Mouse (Mus musculus): ENCODE results near the gene Fcgrt. TPM values are rescaled to one million over a fixed set of nuclear protein-coding genes. Genes with fewer than 3 reads are reported as not detected.
"Not testable (repeated sequence)": the region's sequence is repeated elsewhere in the genome, so short reads cannot be mapped to it uniquely, and the experiment has no call there.

The Fcgrt gene
- polyA plus RNA-seq (2012; rRNA removed), result 112 and 120 TPM in 2 replicates

DNA sequence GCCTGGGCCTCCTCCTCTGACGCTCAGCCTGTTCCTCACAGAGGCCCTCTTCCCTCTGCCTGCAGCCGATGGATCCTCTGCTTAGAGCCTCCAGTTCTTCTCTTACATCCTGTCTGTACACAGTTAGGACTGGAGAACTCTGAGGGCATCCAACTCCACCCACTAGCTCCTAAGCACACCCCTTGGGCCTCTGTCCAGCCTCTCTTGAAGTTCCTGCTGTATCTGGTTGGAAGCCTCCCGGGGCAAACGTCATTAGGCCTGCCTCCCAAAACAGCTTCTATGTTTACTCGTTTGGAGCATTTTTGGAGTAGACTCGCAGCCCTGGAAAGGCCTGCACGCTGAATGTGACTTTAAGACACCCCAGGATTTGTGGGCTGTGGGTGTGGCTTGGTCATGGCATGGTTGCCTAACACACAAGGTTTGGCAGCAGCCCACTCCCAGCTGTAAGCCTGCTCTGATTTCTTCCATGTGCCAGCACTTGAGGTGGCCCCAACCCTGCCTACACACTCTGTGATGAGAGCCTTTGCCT, at the start of gene Fcgrt:
Gene Fcgrt (minus strand): TSS at position 200 of the 529 bp plus-strand sequence.
- H3K4me3 ChIP-seq (replicated peaks; ENCODE audit: extremely low read depth, low read depth, low read length), result peak within 1 kb of the TSS; percentile 70
- DNase-seq, result peak; percentile 93
- TF ChIP-seq POLR2A (IDR thresholded peaks at IDR 0.05; ENCODE audit: borderline replicate concordance, extremely low read depth, low read depth, low read length) (peak; percentile 85; the same call in 1 of the 2 replicates), CTCF (IDR thresholded peaks at IDR 0.05; ENCODE audit: insufficient read depth, low read length) (no peak)
- H3K4me1 ChIP-seq (ENCODE audit: control insufficient read depth, insufficient read depth, low read length), result peaks cover 7% of the 10 kb centered on the region
- 7% methylated on average over 7 of the region's 7 CpGs for WGBS

DNA sequence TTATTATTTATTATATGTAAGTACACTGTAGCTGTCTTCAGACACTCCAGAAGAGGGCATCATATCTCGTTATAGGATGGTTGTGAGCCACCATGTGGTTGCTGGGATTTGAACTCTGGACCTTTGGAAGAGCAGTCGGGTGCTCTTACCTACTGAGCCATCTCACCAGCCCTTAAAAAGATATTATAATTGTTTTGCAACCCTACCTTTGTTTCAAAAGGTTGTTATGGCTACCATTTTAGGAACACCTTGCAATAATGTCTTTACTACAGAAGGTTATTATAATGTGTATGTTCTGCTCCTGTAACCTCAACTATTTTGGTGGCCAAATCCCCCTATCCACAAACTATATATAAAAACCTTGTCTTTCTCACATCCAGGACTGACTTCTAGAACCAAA, 49.4 kb upstream of the Fcgrt start:
- H3K4me1 ChIP-seq (ENCODE audit: control insufficient read depth, insufficient read depth, low read length); H3K4me3 ChIP-seq (replicated peaks; ENCODE audit: extremely low read depth, low read depth, low read length); DNase-seq: not testable (repeated sequence)
- 93% methylated on average over 2 of the region's 2 CpGs for WGBS

GRCm38 (mm10) chr7:45151303-45151702, 47.7 kb upstream of the Fcgrt start:
- WGBS, result 25% methylated on average over 11 of the region's 11 CpGs
- TF ChIP-seq CTCF (IDR thresholded peaks at IDR 0.05; ENCODE audit: insufficient read depth, low read length) (no peak), POLR2A (IDR thresholded peaks at IDR 0.05; ENCODE audit: borderline replicate concordance, extremely low read depth, low read depth, low read length) (peak; percentile 17; the same call in 1 of the 2 replicates)
- DNase-seq, result no peak
- Histone ChIP-seq H3K4me1 (ENCODE audit: control insufficient read depth, insufficient read depth, low read length) (peaks cover 6% of the 10 kb centered on the region), H3K4me3 (replicated peaks; ENCODE audit: extremely low read depth, low read depth, low read length) (no peak overlapping the region)

DNA sequence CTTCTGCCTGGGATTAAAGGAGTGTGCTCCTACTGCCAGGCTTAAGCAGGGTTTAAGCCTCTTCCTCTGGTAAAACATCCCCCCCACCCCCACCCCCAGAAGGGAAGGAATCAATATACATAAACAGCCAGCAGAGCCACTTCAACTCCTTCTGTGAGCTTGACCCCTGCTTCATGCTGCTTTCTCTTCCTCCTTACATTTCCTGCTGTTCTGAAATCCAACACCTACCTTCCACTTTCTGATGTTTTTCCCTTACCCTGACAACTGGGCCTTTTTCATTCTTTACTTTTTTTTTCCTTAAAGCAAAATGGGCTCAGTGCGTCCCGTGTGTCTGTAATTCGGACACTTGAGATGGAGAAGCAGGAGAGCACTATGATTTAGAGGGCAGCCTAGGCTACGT, 46.7 kb upstream of the Fcgrt start:
- no peak overlapping the region for H3K4me3 ChIP-seq (replicated peaks; ENCODE audit: extremely low read depth, low read depth, low read length)
- DNase-seq, result no peak
- 61% methylated on average over 4 of the region's 4 CpGs for WGBS
- H3K4me1 ChIP-seq (ENCODE audit: control insufficient read depth, insufficient read depth, low read length), result peaks cover 6% of the 10 kb centered on the region
- TF ChIP-seq CTCF (IDR thresholded peaks at IDR 0.05; ENCODE audit: insufficient read depth, low read length) (no peak), POLR2A (IDR thresholded peaks at IDR 0.05; ENCODE audit: borderline replicate concordance, extremely low read depth, low read depth, low read length) (no peak)

DNA sequence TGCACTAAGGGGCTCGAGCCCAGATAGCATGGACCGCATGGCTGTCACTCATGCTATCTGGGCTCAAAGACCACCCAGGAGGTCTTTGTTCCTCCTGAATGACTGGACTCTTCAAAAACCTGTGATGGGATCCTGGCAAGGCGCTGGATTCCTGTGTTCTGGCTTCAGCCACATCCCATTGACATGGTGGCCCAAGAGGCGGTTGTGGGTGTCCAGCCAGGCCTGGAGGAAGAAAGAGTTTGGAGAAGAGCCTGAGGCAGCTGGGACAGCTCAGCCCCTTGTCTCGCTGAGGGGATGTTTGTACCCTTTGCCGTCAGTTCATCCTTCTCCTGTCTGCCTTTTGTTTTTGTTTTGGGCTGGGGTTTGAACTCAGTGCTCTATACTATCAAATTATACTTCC, 45.9 kb upstream of the Fcgrt start:
- peaks cover 6% of the 10 kb centered on the region for H3K4me1 ChIP-seq (ENCODE audit: control insufficient read depth, insufficient read depth, low read length)
- no peak overlapping the region for H3K4me3 ChIP-seq (replicated peaks; ENCODE audit: extremely low read depth, low read depth, low read length)
- WGBS, result 65% methylated on average over 6 of the region's 6 CpGs
- no peak for DNase-seq
- no peak for TF ChIP-seq CTCF (IDR thresholded peaks at IDR 0.05; ENCODE audit: insufficient read depth, low read length)
- TF ChIP-seq POLR2A (IDR thresholded peaks at IDR 0.05; ENCODE audit: borderline replicate concordance, extremely low read depth, low read depth, low read length), result no peak

GRCm38 (mm10) chr7:45148534-45149098, 45.0 kb upstream of the Fcgrt start:
- peaks cover 6% of the 10 kb centered on the region for H3K4me1 ChIP-seq (ENCODE audit: control insufficient read depth, insufficient read depth, low read length)
- no peak for DNase-seq
- 54% methylated on average over 4 of the region's 4 CpGs for WGBS
- no peak overlapping the region for H3K4me3 ChIP-seq (replicated peaks; ENCODE audit: extremely low read depth, low read depth, low read length)
- no peak for TF ChIP-seq CTCF (IDR thresholded peaks at IDR 0.05; ENCODE audit: insufficient read depth, low read length)
- no peak for TF ChIP-seq POLR2A (IDR thresholded peaks at IDR 0.05; ENCODE audit: borderline replicate concordance, extremely low read depth, low read depth, low read length)

DNA sequence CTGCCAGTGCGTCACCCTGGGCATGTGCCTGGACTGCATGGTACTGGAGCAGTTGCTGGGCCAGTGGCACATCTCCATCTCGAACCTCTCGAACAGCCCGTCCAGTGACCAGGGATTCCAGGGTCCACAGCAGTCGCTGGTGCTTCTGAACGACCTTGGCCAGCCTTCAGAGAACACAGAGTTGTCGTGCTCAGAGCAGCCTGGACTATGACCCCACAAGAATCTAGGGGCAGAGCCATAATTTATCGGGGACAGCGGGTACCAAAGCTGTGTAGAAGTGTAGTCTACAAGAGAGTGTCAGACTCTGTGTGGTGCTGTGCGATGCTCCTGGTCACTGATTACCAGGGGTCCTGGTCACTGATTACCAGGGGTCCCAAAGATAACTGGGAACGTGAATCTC, 44.2 kb upstream of the Fcgrt start:
- TF ChIP-seq CTCF (IDR thresholded peaks at IDR 0.05; ENCODE audit: insufficient read depth, low read length), result no peak
- TF ChIP-seq POLR2A (IDR thresholded peaks at IDR 0.05; ENCODE audit: borderline replicate concordance, extremely low read depth, low read depth, low read length), result no peak
- Histone ChIP-seq H3K4me3 (replicated peaks; ENCODE audit: extremely low read depth, low read depth, low read length) (no peak overlapping the region), H3K4me1 (ENCODE audit: control insufficient read depth, insufficient read depth, low read length) (peaks cover 6% of the 10 kb centered on the region)
- DNase-seq, result no peak
- 76% methylated on average over 11 of the region's 11 CpGs for WGBS

DNA sequence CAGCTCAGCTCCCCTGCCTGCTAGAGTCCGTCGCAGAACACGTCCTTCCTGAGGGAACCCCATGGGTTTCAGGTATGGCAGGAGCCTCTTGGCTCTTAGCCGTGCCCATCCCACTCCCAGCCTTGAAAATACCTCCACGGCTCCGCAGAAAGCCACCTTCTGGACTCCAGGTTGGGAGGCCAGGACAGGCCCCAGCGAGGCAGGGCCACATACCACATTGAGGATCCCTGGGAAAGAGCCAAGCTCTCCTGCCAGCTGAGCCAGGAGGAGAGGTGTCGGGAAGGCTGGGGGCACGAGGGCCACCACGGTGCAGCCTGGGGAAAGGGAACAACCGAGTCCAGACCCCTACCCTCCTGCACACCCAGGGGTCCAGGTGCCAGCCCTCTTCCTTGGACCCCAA, 43.6 kb upstream of the Fcgrt start:
- no peak for DNase-seq
- peaks cover 6% of the 10 kb centered on the region for H3K4me1 ChIP-seq (ENCODE audit: control insufficient read depth, insufficient read depth, low read length)
- TF ChIP-seq CTCF (IDR thresholded peaks at IDR 0.05; ENCODE audit: insufficient read depth, low read length), result no peak
- H3K4me3 ChIP-seq (replicated peaks; ENCODE audit: extremely low read depth, low read depth, low read length), result no peak overlapping the region
- 90% methylated on average over 11 of the region's 11 CpGs for WGBS

- no peak for DNase-seq
- 96% methylated on average over 8 of the region's 8 CpGs for WGBS
- TF ChIP-seq CTCF (IDR thresholded peaks at IDR 0.05; ENCODE audit: insufficient read depth, low read length) (no peak), POLR2A (IDR thresholded peaks at IDR 0.05; ENCODE audit: borderline replicate concordance, extremely low read depth, low read depth, low read length) (no peak)
- Histone ChIP-seq H3K4me1 (ENCODE audit: control insufficient read depth, insufficient read depth, low read length) (peaks cover 2% of the 10 kb centered on the region), H3K4me3 (replicated peaks; ENCODE audit: extremely low read depth, low read depth, low read length) (no peak overlapping the region)
Observed at GRCm38 (mm10) chr7:45145460-45145859, 41.8 kb upstream of the Fcgrt start.

DNA sequence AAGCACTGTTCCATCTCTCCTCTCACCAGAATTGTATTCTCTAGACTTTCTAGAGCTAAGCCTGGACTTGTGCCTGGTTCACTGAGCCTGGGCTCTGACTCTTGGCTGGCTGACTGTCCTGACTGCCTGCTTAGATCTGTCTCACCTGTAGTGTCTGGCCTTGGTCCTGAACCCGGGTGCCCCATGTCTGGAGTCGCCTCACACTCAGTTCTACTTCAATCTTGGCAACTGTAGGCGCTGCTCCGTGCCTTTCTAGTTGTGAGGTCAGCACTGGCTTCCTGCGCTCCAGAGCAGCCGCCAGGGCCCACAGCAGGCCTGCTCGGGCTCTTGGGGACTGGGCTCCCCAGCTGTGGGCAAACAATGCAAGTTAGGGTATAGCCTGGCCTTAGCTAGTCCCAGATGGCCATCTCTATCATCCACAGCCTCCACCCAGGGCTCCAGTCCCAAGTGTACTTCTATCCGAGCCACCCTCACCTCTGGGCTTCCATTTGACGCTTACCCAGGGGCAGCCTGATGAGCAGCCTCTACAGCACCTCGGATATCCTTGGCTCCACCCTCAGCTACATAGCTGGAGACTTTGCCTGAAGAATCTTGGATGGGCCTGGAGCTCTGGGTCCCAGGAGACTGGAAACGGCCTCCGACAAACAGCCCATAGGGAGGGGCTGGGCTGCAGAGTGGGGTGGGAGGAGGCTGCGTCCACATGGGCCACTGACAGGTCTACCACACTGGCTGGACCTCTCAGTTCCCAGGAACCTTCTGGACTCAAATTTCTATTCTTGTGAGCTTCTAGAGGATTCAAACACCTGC, 40.9 kb upstream of the Fcgrt start:
- no peak overlapping the region for H3K4me3 ChIP-seq (replicated peaks; ENCODE audit: extremely low read depth, low read depth, low read length)
- no peak for TF ChIP-seq POLR2A (IDR thresholded peaks at IDR 0.05; ENCODE audit: borderline replicate concordance, extremely low read depth, low read depth, low read length)
- no peak for TF ChIP-seq CTCF (IDR thresholded peaks at IDR 0.05; ENCODE audit: insufficient read depth, low read length)
- WGBS, result 73% methylated on average over 13 of the region's 13 CpGs
- no peak for DNase-seq
- H3K4me1 ChIP-seq (ENCODE audit: control insufficient read depth, insufficient read depth, low read length), result no peaks in the 10 kb centered on the region; the same call in 1 of the 2 replicates
